27 mouse cellular contexts compared by ENCODE assay signal in the genomic region with DNA sequence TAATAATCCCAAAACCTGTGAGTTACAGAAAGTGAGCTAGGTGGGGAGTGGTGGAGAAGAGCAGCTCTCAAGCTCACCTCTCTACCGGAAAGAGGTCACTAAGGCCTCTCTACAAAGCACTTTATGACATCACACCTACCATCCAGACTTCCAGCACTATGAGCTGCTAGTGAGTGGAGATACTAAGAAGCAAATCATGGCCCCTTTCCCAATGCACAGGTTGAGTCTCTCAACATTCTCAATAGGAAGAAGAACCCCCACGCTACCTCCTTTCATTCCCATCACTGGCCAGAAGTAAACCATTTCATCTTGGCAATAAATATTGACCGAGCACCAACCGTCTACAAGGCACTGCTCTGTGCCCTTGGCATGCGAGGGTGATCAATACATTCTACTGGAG. TPM values are rescaled to one million over a fixed set of nuclear protein-coding genes. Genes with fewer than 3 reads are reported as not detected.
A peak's percentile ranks its signal among the peaks of the same experiment; 100 is the strongest.
DNase-seq lines count a peak whose midpoint lies in the region; ATAC-seq and TF ChIP-seq lines count a peak whose summit lies in the region.
"Had no signal": no experiment of that assay in that cellular context is flagged by ENCODE, and none has a peak within 500 bp of the region (broad histone marks: within the 10 kb centered on the region; RNA-seq: fewer than 3 reads in every experiment).

A gene (minus strand): TSS at position 101 of the 400 bp plus-strand sequence.

- no peaks in the 10 kb centered on the region for H3K36me3 ChIP-seq in heart, embryonic 14.5 days (ENCODE audit: control insufficient read depth, insufficient read depth, low read length)
- H3K36me3 ChIP-seq in midbrain, embryonic 15.5 days (replicated peaks), result no peaks in the 10 kb centered on the region
- no peaks in the 10 kb centered on the region for H3K36me3 ChIP-seq in midbrain, embryonic 10.5 days
- H3K36me3 ChIP-seq: embryonic facial prominence, embryonic 12.5 days; heart, embryonic 10.5 days; hindbrain, embryonic 12.5 days; intestine, embryonic 15.5 days; limb, embryonic 12.5 days; stomach, embryonic 15.5 days had no signal

- ATAC-seq in heart, embryonic 14.5 days (ENCODE audit: insufficient number of reproducible peaks, insufficient read depth, low FRiP score, low read depth), result no peak
- ATAC-seq in midbrain, embryonic 15.5 days (replicated peaks), result no peak
- ATAC-seq: intestine, embryonic 15.5 days; liver, postnatal 0 days had no signal

- H3K4me2 ChIP-seq in heart, embryonic 14.5 days (ENCODE audit: low read length), result 0 out of 2 replicates have a peak within 1 kb of the TSS, but pooled peaks have one; percentile 80
- H3K4me2 ChIP-seq in midbrain, embryonic 15.5 days, result peak within 1 kb of the TSS; percentile 60; the same call in 1 of the 2 replicates
- H3K4me2 ChIP-seq: embryonic facial prominence, embryonic 12.5 days; hindbrain, embryonic 12.5 days; limb, embryonic 12.5 days; liver, embryonic 11.5 days had no signal

- no peaks in the 10 kb centered on the region for H3K9me3 ChIP-seq in heart, embryonic 14.5 days (ENCODE audit: control insufficient read depth, low read length)
- H3K9me3 ChIP-seq in midbrain, embryonic 15.5 days, result no peaks in the 10 kb centered on the region
- no peaks in the 10 kb centered on the region for H3K9me3 ChIP-seq in midbrain, embryonic 10.5 days (replicated peaks)
- H3K9me3 ChIP-seq: embryonic facial prominence, embryonic 12.5 days; heart, embryonic 10.5 days; hindbrain, embryonic 12.5 days; intestine, embryonic 15.5 days; stomach, embryonic 15.5 days had no signal

- H3K4me1 ChIP-seq in heart, embryonic 14.5 days (ENCODE audit: control insufficient read depth in 2 of 2, insufficient read depth in 2 of 2, low read length in 2 of 2), result peaks cover 18 to 27% of the 10 kb centered on the region in 2 experiments
- peaks cover 14% of the 10 kb centered on the region for H3K4me1 ChIP-seq in midbrain, embryonic 15.5 days
- H3K4me1 ChIP-seq in midbrain, embryonic 10.5 days, result peaks cover 19% of the 10 kb centered on the region
- H3K4me1 ChIP-seq in cortical plate, adult 2 months (ENCODE audit: control insufficient read depth, insufficient read depth, low read length), result peaks cover 8% of the 10 kb centered on the region; the same call in 1 of the 2 replicates

- intact Hi-C loops in heart, postnatal 25 days (cut with DNase I), result no loop called here

- H3K9ac ChIP-seq in heart, embryonic 14.5 days (ENCODE audit: low read length), result no peak within 1 kb of the TSS
- H3K9ac ChIP-seq in midbrain, embryonic 15.5 days, result no peak within 1 kb of the TSS
- H3K9ac ChIP-seq: embryonic facial prominence, embryonic 12.5 days; hindbrain, embryonic 12.5 days; intestine, embryonic 15.5 days; limb, embryonic 12.5 days; liver, postnatal 0 days; stomach, embryonic 15.5 days had no signal

- TF ChIP-seq CTCF in layer of hippocampus, adult 2 months (conservative IDR thresholded peaks at IDR 0.05), result no peak
- no peak for TF ChIP-seq CTCF in cortical plate, adult 2 months (IDR thresholded peaks at IDR 0.05; ENCODE audit: extremely low read depth, insufficient read depth, low read length)

- no peak within 1 kb of the TSS for H3K27ac ChIP-seq in heart, embryonic 14.5 days (replicated peaks in 1 of 2; ENCODE audit: control insufficient read depth in 1 of 2, insufficient read depth in 1 of 2, low read depth in 2 of 2, low read length in 2 of 2)
- H3K27ac ChIP-seq in layer of hippocampus, adult 2 months, result no peak within 1 kb of the TSS
- no peak within 1 kb of the TSS for H3K27ac ChIP-seq in midbrain, embryonic 15.5 days
- no peak within 1 kb of the TSS for H3K27ac ChIP-seq in midbrain, embryonic 10.5 days (replicated peaks)
- H3K27ac ChIP-seq in cortical plate, adult 2 months (ENCODE audit: insufficient read depth, low read length), result no peak within 1 kb of the TSS
- H3K27ac ChIP-seq: embryonic facial prominence, embryonic 12.5 days; heart, embryonic 10.5 days; hindbrain, embryonic 12.5 days; intestine, embryonic 15.5 days; limb, embryonic 12.5 days; stomach, embryonic 15.5 days had no signal

- TF ChIP-seq POLR2A in cortical plate, adult 2 months (IDR thresholded peaks at IDR 0.05; ENCODE audit: extremely low read depth, insufficient read depth, low read length), result no peak

- H3K27me3 ChIP-seq in heart, embryonic 14.5 days (ENCODE audit: control insufficient read depth, insufficient read depth, low read length), result no peaks in the 10 kb centered on the region
- no peaks in the 10 kb centered on the region for H3K27me3 ChIP-seq in midbrain, embryonic 15.5 days (replicated peaks)
- H3K27me3 ChIP-seq in midbrain, embryonic 10.5 days (ENCODE audit: low read depth, poor library complexity, severe bottlenecking), result peaks cover 18% of the 10 kb centered on the region
- H3K27me3 ChIP-seq: CH12.LX; intestine, embryonic 15.5 days; stomach, embryonic 15.5 days had no signal

- 92% methylated on average over 5 of the region's 5 CpGs for WGBS in heart, embryonic 14.5 days
- WGBS in midbrain, embryonic 15.5 days, result 95% methylated on average over 5 of the region's 5 CpGs
- WGBS in midbrain, embryonic 10.5 days, result 91% methylated on average over 5 of the region's 5 CpGs

- H3K4me3 ChIP-seq in heart, embryonic 14.5 days (ENCODE audit: control insufficient read depth in 1 of 2, insufficient read depth in 1 of 2, low read depth in 1 of 2, low read length in 2 of 2), result no peak within 1 kb of the TSS
- H3K4me3 ChIP-seq in layer of hippocampus, adult 2 months, result peak within 1 kb of the TSS; percentile 74; the same call in 1 of the 2 replicates
- H3K4me3 ChIP-seq in midbrain, embryonic 15.5 days, result no peak within 1 kb of the TSS
- H3K4me3 ChIP-seq in midbrain, embryonic 10.5 days, result no peak within 1 kb of the TSS
- H3K4me3 ChIP-seq in cortical plate, adult 2 months (ENCODE audit: insufficient read depth, low read length), result peak within 1 kb of the TSS; percentile 92; the same call in 1 of the 2 replicates
- H3K4me3 ChIP-seq: embryonic facial prominence, embryonic 12.5 days; heart, embryonic 10.5 days; hindbrain, embryonic 12.5 days; intestine, embryonic 15.5 days; limb, embryonic 12.5 days; stomach, embryonic 15.5 days had no signal

- DNase-seq in heart, postnatal 25 days (ENCODE audit: low spot score), result no peak
- DNase-seq in layer of hippocampus, adult 2 months (ENCODE audit: low spot score in 2 of 2), result no peak
- DNase-seq in layer of hippocampus, adult 9-11 months, result no peak
- no peak for DNase-seq in midbrain, embryonic 10.5 days (ENCODE audit: low spot score)
- DNase-seq: adrenal gland, adult 2 months; B cell, adult 2 months; cerebellum, adult 11 months; cerebellum, postnatal 10 days; kidney, adult 8-10 months; kidney, postnatal 10 days; liver, postnatal 0 days; midbrain, embryonic 14.5 days had no signal

RNA-seq across cellular contexts. Expression of the gene that starts here (rescaled TPM):
- 0.19 TPM in 1 of 2 replicates, not detected in the other for polyA plus RNA-seq in heart, embryonic 14.5 days (2014; fragmentation: Nextera tagmentation; extraction: Ambion mirVana)
- under 1 TPM; 0.31 to 0.47 TPM for total RNA-seq in heart, postnatal 25 days (2021)
- 1 to 10 TPM; 3.2 to 4.7 TPM for total RNA-seq in layer of hippocampus, adult 2 months (2021)
- 0.21 and 0.27 TPM in 2 replicates for polyA plus RNA-seq in midbrain, embryonic 15.5 days (2015; fragmentation: Nextera tagmentation; extraction: Ambion mirVana)
- polyA plus RNA-seq in midbrain, embryonic 10.5 days (2016; fragmentation: Nextera tagmentation; extraction: Ambion mirVana), result 0.11 TPM in 1 of 2 replicates, not detected in the other
- 0.90 and 1.0 TPM in 2 replicates for polyA plus RNA-seq in cortical plate, adult 2 months (2012; rRNA removed)
- total RNA-seq: adrenal gland, adult 2 months; CH12.LX; megakaryocyte progenitor cell, adult 5-6 weeks; MEL; neutrophil, adult 5-6 weeks had no signal
- polyA plus RNA-seq: adrenal gland, adult 2 months; embryonic facial prominence, embryonic 12.5 days; forebrain, embryonic 11.5 days; hindbrain, embryonic 12.5 days; intestine, embryonic 15.5 days; limb, embryonic 12.5 days; liver, embryonic 11.5 days; liver, postnatal 0 days; stomach, embryonic 15.5 days had no signal

Comparison
In these comparisons a context has a peak if more than half of its experiments do, and no peak if none do; other contexts are left out.
1. H3K4me3 ChIP-seq: peak in layer of hippocampus, adult 2 months (single experiment) and cortical plate, adult 2 months (single experiment); none in heart, embryonic 14.5 days (0 of 2), midbrain, embryonic 15.5 days (single experiment) and midbrain, embryonic 10.5 days (single experiment).